Mouse (Mus musculus): ENCODE data around the gene Slc7a7.
A peak's percentile ranks its signal among the peaks of the same experiment; 100 is the strongest.

DNA sequence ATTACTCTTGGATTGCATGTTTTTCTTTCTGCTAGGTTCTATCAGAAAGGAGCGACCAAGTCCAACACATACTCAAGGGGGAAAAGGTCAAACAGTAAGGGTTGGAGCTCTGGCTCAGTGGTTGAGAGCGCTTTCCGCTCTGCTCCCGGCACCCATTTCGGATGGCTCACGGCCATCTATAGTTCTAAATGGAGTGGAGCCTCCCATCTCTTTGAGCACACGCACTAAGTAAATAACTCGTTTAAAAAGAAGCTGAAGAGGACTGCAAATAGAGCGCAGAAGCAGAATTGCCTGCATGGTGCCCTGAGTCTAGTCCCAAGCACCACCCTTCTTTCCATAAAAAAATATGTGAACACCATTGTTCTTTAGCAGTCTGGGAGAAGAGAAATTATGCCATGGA, 36.0 kb upstream of the Slc7a7 start:
- TF ChIP-seq CTCF (IDR thresholded peaks at IDR 0.05), result no peak
- TF ChIP-seq EP300 (IDR thresholded peaks at IDR 0.05), result peak; percentile 44; the same call in 1 of the 2 replicates
